Mouse (Mus musculus): ENCODE results near the gene Gm10447.

- TF ChIP-seq CTCF (IDR thresholded peaks at IDR 0.05; ENCODE audit: borderline replicate concordance, extremely low read depth, insufficient read depth, insufficient read length) = no peak
- TF ChIP-seq POLR2A (IDR thresholded peaks at IDR 0.05; ENCODE audit: borderline replicate concordance, extremely low read depth, insufficient read depth, insufficient read length, poor library complexity, severe bottlenecking) = no peak
Measured at GRCm38 (mm10) chr11:53478383-53479170, 21.7 kb upstream of the Gm10447 start.
